Mouse (Mus musculus) lung, postnatal 0 days (tissue): ENCODE measurements around the gene Syngr1.

Experiments used
- CTCF ChIP-seq: IDR thresholded peaks from 2 replicates; pipeline ENCODE4 v1.5.1; 2016; ENCODE audit warnings: antibody characterized with exemption, mild to moderate bottlenecking
- EP300 ChIP-seq: IDR thresholded peaks from 2 replicates; pipeline ENCODE4 v1.6.1; 2016; ENCODE audit warnings: antibody characterized with exemption, mild to moderate bottlenecking, control low read depth

- no peak for TF ChIP-seq CTCF
- TF ChIP-seq EP300: no peak
Measured at GRCm38 (mm10) chr15:80094201-80094600, 3.1 kb downstream of the Syngr1 start.
